Mouse (Mus musculus) cerebellum, adult 11-12 months (tissue): ENCODE results near the gene Fam131c.

Experiments
- DNase-seq: peaks from one replicate; pipeline ENCODE4 v3.0.0; 2022

The Fam131c gene

GRCm38 (mm10) chr4:141367997-141368791, at the start of gene Fam131c:
Fam131c (plus strand) TSS chr4:141368220.
- DNase-seq: no peak

- DNase-seq: no peak
Observed at GRCm38 (mm10) chr4:141322526-141322925, 45.5 kb upstream of the Fam131c start.

GRCm38 (mm10) chr4:141324771-141325191, 43.2 kb upstream of the Fam131c start:
- DNase-seq: peak; percentile 68

GRCm38 (mm10) chr4:141325636-141326035, 42.4 kb upstream of the Fam131c start:
- DNase-seq: no peak

DNA sequence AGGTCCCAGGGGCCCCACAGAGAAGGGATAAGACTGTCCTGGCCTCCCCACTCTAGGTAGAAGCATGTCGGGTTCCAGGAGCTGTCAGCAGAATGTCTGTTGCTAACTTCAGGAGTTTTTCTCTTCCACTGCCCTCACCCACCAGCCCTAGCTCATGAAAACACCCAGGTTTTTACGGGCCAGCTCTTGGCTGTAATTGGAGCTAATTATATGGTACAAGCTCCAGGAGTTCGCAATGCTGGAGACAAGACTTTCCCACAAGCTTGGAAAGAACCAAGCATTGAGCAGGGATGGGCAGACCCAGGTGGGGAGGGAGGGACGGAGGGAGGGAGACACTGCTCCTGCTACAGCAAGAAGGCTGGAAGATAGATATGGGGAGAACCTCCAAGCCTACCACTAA, 40.9 kb upstream of the Fam131c start:
- no peak for DNase-seq

- DNase-seq: no peak
Observed at GRCm38 (mm10) chr4:141328742-141329141, 39.3 kb upstream of the Fam131c start.

DNA sequence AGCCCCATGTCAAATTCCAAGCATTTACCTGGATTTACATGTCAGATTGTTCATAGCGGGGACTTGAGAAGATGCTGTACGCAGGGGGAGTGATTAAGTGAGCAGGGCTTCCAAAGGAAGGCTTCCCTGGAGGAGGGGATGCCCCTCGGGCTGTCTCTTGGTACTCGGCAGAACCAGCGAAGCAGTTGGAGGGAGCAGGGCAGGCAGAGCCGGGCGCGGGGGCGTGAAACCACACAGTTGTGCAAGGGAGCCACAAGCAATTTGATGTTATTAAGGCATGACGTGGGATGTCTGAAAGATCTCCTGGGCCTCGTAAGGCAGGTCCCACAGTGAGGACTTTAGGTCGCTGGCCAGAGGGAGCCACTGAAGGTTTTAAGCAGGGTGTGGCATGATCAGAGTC, 38.1 kb upstream of the Fam131c start:
- DNase-seq: no peak

DNA sequence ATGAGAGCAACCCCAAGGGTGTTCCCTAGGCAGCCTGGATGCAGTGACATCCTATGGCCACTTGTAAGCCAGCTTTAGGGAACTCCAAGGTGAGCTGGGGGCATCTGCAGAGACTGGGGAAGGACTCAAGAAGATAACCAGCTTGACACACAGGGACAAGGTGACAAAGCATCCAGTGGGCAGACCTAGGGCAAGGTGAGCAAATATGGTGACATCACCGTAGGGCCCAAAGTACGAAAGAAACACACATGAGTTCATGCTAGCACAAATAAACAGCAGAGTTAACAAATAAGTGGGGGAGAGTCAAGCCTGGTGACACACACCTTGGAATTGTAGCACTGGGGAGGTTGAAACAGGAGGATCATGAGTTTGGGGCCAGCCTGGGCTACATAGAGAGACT, 36.6 kb upstream of the Fam131c start:
- DNase-seq: no peak

GRCm38 (mm10) chr4:141332258-141332657, 35.8 kb upstream of the Fam131c start:
- no peak for DNase-seq

DNA sequence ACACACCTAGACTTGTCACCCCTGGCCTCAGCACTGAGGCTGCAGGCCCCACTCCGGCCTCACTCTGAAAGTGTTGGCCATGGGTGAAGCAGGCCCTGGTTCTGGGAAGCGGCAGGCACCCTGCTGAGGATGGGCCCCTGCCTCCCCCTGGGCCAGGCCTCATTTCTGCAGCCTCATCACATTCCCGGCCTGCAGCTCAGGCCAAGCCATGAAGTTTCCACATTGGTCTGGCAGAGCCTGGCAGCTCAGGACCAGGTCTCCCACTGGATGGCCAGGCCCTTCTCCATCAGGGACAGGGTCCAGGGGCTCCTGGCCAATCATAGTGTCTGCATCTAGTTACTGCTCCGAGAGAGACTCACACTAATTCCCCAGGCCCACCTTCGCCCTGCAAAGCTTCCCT, 33.3 kb upstream of the Fam131c start:
- DNase-seq: no peak

DNA sequence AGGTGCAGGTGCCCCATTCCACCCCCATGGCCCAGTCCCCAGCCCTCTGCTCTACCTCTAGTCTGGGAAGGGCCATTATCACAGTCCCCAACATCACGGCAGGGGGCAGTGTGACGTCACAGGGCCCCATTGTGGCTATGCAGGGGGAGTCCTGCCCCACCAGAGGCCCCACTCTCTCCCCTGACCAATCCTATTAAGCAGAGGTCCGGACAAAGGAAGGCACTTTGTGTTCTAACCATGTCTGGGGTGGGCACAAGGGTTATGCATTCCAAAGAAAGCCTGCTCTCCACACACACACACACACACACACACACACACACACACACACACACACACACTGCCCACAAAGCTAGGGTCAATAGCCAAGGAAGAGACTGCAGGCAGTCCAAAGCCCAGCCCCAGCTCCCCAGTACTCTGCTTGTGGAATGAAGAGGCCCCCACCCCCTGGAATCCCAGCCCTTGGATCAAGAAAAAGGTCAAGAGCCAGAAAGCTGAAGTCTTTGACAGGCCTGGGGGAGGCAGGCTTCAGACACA, 32.7 kb upstream of the Fam131c start:
- no peak for DNase-seq

GRCm38 (mm10) chr4:141336196-141336595, 31.8 kb upstream of the Fam131c start:
- no peak for DNase-seq

- no peak for DNase-seq
Observed at GRCm38 (mm10) chr4:141337986-141338385, 30.0 kb upstream of the Fam131c start.

DNA sequence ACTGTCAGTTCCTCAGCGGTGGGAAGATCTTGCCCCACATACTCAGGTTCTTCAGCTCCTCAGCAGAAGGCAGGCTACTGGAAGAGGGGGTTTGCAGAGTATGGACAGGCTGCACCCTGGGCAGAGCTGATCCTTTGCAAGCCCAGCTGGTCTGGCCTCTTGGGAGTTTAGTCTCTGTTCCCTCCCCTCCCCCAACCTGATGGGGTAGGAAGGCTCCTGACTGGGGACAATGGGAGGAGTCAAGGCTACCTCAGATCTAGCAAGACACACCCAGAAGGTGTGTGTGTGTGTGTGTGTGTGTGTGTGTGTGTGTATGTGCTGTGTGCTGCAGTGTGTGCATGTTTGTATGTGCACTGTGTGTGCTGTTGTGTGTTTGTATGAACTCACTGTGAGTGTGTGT, 29.2 kb upstream of the Fam131c start:
- DNase-seq: no peak

- no peak for DNase-seq
Observed at GRCm38 (mm10) chr4:141341477-141341876, 26.5 kb upstream of the Fam131c start.

GRCm38 (mm10) chr4:141343515-141343914, 24.5 kb upstream of the Fam131c start:
- DNase-seq: no peak

DNA sequence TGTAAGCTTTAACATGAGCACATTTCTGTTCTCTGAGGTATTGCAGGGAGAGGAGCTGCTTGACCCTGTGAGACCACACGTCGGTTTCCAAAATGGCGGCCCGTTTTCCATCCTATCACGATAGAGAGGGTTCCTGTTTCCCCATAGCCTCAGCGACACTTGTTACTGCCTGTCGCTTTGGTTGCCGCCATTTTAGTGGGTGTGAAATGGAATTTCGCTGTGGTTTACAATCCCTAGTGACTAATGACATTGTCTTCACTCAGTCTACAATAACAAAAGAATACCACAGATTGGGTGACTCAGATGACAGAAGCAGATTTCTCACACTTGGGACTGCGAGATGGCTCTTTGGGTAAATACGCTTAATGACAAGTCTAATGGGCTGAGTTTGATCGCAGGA, 22.8 kb upstream of the Fam131c start:
- no peak for DNase-seq

GRCm38 (mm10) chr4:141347365-141347797, 20.6 kb upstream of the Fam131c start:
- no peak for DNase-seq

DNA sequence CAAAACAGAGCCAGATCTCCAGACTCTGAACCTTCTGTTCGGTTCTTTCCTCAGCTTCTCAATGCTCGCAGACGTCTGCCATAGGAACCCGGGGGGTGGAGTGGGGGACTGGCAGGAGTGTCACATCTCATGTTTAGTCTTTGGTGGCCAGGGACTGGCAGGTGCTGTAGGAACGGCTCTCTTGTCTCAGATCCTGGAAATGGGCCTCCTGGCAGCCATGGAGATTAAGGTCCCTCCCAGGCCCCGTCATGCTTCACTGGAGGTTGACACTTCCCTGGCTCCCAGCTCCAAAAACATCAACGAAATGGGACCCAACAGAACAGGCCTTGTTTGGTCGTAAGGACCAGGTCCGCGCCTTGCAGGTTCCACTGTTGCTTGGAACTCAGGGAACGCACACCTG, 19.4 kb upstream of the Fam131c start:
- no peak for DNase-seq

GRCm38 (mm10) chr4:141350015-141350414, 18.0 kb upstream of the Fam131c start:
- no peak for DNase-seq

- DNase-seq: no peak
Observed at GRCm38 (mm10) chr4:141351972-141352371, 16.0 kb upstream of the Fam131c start.

GRCm38 (mm10) chr4:141352986-141353385, 15.0 kb upstream of the Fam131c start:
- no peak for DNase-seq

GRCm38 (mm10) chr4:141353868-141354267, 14.2 kb upstream of the Fam131c start:
- DNase-seq: no peak

GRCm38 (mm10) chr4:141357811-141358210, 10.2 kb upstream of the Fam131c start:
- DNase-seq: no peak

- no peak for DNase-seq
Observed at GRCm38 (mm10) chr4:141359222-141359621, 8.8 kb upstream of the Fam131c start.
